Mouse (Mus musculus) CD4-positive, CD25-positive, alpha-beta regulatory T cell, adult 4 months (primary cell): ENCODE results near the gene C130073F10Rik. TPM values are rescaled to one million over a fixed set of nuclear protein-coding genes. Genes with fewer than 3 reads are reported as not detected.
"Not testable (repeated sequence)": the region's sequence is repeated elsewhere in the genome, so short reads cannot be mapped to it uniquely, and the experiment has no call there.

Experiments
- ATAC-seq: one replicate; pipeline ENCODE4 v1.8.0; 2017
- polyA plus RNA-seq, 2 experiments: library from polyadenylated mRNA; unstranded; fragments of 100-300 nt; shearing (Covaris generic); gene quantifications; one replicate each; pipeline ENCODE4 v1.2.1; 2017

Gene C130073F10Rik
- not detected for polyA plus RNA-seq

GRCm38 (mm10) chr4:101893656-101894420 is at the start of gene C130073F10Rik:
C130073F10Rik (minus strand) TSS chr4:101893789.
- ATAC-seq, result no peak

DNA sequence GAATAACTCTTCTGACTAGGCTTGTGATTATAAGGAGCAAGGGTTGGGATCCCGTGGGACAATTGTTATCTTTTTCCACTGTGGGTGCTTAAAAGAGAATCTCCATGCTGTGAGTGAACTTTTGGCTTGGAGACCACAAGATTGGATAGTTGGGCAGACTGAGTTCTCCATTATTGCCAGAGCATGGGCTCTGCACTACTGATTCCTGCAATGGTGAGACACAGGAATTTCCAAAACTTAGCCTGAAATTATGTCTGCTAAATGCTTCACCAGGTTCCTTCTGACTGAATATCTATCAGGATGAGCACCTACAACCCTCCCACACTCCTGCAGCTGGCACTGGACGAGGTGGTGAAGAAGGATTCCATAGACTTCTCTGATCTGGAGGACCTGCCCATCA is 46.5 kb upstream of the C130073F10Rik start, which contains the start of gene Gm12794:
Gm12794 (plus strand) TSS at position 301 of the 400 bp plus-strand sequence.
- not testable (repeated sequence) for ATAC-seq

DNA sequence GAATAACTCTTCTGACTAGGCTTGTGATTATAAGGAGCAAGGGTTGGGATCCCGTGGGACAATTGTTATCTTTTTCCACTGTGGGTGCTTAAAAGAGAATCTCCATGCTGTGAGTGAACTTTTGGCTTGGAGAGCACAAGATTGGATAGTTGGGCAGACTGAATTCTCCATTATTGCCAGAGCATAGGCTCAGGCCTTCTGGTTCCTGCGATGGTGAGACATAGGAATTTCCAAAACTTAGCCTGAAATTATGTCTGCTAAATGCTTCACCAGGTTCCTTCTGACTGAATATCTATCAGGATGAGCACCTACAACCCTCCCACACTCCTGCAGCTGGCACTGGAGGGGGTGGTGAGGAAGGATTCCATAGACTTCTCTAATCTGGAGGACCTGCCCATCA is 15.2 kb upstream of the C130073F10Rik start, which contains the start of gene Gm12800:
Gm12800 (plus strand) TSS at position 301 of the 400 bp plus-strand sequence.
- ATAC-seq, result not testable (repeated sequence)

DNA sequence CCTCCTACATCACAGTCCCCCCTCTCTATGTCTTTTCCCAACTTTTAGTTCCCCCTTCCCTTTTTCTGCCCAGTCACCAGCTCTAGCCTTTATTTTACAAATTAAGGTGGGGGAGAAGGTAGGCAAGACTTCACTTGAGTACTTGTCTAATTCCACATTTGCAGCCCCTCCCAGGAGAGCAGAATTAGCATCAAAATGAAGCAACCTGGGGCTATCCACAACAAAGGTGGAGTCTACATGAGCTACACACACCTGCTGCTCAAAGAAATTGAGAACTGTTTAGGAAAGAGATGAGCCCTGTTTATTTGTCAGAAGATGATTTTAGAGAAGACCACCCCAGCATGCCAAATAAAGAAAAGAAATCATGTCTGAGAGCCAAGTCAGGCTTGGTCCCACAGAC is 4.2 kb downstream of the C130073F10Rik start:
- ATAC-seq, result no peak

DNA sequence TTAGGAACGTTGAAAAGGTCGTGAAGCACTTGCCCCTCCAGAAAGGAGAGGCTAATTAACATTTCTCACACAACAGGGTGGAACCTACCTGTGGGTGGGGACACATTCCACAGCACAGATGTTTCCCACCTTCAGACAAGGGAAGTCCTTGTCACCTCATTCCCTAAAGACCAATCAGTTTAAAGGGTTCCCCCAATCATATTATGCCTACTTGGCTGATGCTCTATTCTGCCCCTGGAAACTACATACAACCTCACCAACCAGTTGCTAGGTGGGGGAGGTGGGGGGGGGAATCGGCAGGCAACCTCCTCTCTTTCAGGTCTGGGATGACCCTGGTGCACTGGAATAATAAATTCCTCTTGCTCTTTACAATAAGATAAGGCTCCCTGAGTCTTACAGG is 9.9 kb downstream of the C130073F10Rik start:
- ATAC-seq, result no peak

- ATAC-seq, result not testable (repeated sequence)
These were observed 17.9 kb downstream of the C130073F10Rik start for GRCm38 (mm10) chr4:101875687-101876086.

DNA sequence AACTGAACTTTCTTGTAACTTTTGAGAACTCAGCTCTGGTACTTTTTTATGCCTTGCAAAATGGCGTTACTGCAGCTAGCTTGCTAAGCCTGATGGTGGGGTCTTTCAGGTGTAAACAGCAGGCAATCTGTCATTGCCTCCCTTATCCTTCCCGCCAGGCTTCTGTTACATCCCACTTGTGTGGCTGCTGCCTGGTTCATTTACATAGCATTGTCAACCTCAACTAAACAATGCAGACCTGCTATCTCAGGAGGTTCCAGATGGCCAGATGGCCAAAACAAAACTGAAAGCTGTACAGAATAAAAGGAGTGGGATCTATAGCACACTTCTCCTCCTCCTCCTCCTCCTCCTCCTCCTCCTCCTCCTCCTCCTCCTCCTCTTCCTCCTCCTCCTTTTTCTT is 21.6 kb downstream of the C130073F10Rik start:
- ATAC-seq, result not testable (repeated sequence)

DNA sequence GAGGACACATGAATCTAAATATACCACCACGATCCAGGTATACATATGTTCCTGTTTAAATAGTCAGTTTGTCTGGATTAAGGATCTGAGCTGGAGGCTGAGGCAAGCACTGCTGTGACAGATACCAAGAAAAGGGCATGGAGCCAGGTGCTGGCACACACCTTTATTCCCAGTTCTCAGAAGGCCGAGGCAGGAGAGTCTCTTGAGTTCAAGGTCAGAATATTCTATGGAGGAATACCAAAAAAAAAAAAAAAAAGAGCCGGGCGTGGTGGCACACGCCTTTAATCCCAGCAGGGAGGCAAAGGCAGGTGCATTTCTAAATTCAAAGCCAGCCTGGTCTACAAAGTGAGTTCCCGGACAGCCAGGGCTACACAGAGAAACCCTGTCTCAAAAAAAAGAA is 31.3 kb downstream of the C130073F10Rik start:
- ATAC-seq, result no peak

DNA sequence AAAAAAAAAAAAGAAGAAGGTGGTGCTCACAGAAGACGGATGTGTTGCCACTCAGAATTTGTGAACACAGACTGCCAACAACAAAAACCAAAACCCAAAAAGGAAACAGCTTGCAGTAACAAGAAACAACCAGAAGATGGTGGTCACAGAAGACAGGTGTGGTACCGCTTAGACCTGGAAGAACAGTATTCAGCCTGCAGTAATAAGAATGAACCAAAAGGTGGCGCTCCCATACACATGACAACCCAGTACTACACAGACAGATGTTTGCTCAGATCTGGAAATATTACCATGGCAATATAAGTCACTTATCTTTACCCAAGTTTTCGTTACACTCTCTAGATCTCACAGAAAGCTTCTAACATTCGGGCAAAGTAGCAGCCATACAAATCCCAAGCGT is 32.7 kb downstream of the C130073F10Rik start:
- ATAC-seq, result no peak

- no peak for ATAC-seq
These were observed 42.7 kb downstream of the C130073F10Rik start for GRCm38 (mm10) chr4:101850908-101851307.

- ATAC-seq, result not testable (repeated sequence)
These were observed 49.7 kb downstream of the C130073F10Rik start, which contains the start of gene B020004J07Rik for GRCm38 (mm10) chr4:101843923-101844322. B020004J07Rik (minus strand) TSS chr4:101844023.

Other genes with a start within 250 kb of the C130073F10Rik start
- 10 to 100 TPM; 77.3 to 88.8 TPM for gene Leprot, start 246.1 kb downstream of the C130073F10Rik start, polyA plus RNA-seq
- not detected for gene Lepr, start 176.4 kb downstream of the C130073F10Rik start, polyA plus RNA-seq
- not detected for gene B020004J07Rik, start 49.8 kb downstream of the C130073F10Rik start, polyA plus RNA-seq
- gene Gm12800, start 15.3 kb upstream of the C130073F10Rik start, polyA plus RNA-seq, result not detected
- not detected for gene Gm12794, start 46.6 kb upstream of the C130073F10Rik start, polyA plus RNA-seq
- gene Gm12790, start 87.3 kb upstream of the C130073F10Rik start, polyA plus RNA-seq, result not detected
- gene Gm12789, start 92.8 kb upstream of the C130073F10Rik start, polyA plus RNA-seq, result not detected
- gene Pde4b, start 193.8 kb upstream of the C130073F10Rik start, polyA plus RNA-seq, result 10 to 100 TPM; 68.4 to 84.0 TPM